Mouse (Mus musculus): ENCODE results near the gene Ank. TPM values are rescaled to one million over a fixed set of nuclear protein-coding genes. Genes with fewer than 3 reads are reported as not detected.

The Ank gene
- polyA plus RNA-seq, 1 experiment from 2014 or later, result 16.2 TPM

GRCm38 (mm10) chr15:27620475-27621185 lies 154.2 kb downstream of the Ank start:
- H3K9me3 ChIP-seq (ENCODE audit: control insufficient read depth, low read length), result no peaks in the 10 kb centered on the region
- no peak for ATAC-seq (ENCODE audit: low FRiP score, low TSS enrichment)
- TF ChIP-seq EP300 (optimal IDR thresholded peaks at IDR 0.05), result no peak
- no peak for TF ChIP-seq CTCF (IDR thresholded peaks at IDR 0.05; ENCODE audit: low read depth)
- H3K4me3 ChIP-seq (ENCODE audit: low read depth, low read length), result no peak overlapping the region
- DNase-seq (ENCODE audit: low spot score), result no peak
- no peaks in the 10 kb centered on the region for H3K27me3 ChIP-seq (ENCODE audit: control insufficient read depth, insufficient read depth, low read length)
- H3K9ac ChIP-seq (ENCODE audit: low read length), result no peak overlapping the region
- H3K36me3 ChIP-seq (ENCODE audit: control insufficient read depth, insufficient read depth, low read length), result 0 out of 2 replicates have a peak, but pooled peaks cover 12% of the 10 kb centered on the region
- no peak overlapping the region for H3K27ac ChIP-seq (replicated peaks)
- H3K4me2 ChIP-seq (replicated peaks; ENCODE audit: low read depth), result no peak overlapping the region
- H3K4me1 ChIP-seq (replicated peaks; ENCODE audit: control insufficient read depth, insufficient read depth), result no peaks in the 10 kb centered on the region
- WGBS, result 74% methylated on average over 6 of the region's 6 CpGs

DNA sequence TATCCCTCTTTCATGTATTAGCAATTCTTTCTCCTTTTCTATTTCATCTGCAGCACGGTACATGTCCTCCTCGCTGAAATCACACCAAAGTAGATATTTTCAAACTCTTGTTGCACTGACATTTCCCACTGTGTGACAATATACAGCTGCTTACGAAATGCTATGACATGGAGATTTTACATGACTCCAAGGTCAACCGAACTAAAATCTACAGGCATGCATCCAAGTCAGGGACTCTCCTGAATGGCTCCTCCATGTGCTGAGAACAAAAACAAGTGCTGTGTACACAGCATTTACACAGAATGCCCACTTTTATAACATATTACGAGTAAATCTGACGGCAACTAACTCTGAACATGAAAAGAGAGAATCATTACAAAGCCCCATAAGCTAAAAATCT lies 156.8 kb downstream of the Ank start:
- TF ChIP-seq CTCF (IDR thresholded peaks at IDR 0.05; ENCODE audit: low read depth) (no peak), EP300 (optimal IDR thresholded peaks at IDR 0.05) (no peak)

DNA sequence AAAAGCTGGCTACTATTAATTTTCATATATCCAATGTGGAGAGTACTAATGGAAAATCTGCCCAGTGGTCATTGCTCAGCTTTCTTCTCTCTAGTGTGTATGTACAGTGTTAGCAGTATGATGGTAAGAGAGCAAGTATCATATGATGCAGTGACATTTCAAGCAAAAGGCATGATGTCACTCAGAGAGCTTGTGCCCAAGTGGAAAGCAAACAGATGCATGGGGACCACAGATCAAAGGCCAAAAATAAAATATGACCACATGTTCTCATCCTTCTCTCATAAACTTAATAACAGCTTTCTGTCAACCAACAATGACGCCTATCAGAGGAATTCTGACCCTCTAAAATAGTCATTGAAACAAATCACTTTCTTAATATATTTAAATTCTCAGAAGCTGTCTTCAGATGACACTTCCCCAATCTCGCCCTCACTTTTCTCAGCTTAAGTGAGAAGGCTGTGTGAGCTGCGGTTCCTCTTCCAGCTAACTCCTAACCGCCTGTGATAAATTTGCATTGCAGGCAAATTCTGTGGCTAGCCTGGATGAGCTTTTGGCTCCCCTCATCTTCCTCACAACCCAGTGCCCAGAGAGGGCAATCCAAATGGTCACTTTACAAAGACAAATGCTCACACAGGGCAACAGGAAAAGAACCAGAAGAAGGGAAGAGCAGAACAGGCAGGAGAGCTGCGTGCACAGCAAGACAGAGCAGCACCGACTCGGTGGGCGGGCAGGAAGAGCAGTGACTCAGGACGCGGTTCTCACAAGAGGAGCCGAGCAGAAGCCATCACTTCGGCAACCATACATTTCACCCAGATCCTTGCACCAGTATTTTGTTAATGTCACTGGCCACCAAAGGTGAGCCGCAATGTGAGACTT lies 158.8 kb downstream of the Ank start:
- Histone ChIP-seq H3K27me3 (ENCODE audit: control insufficient read depth, insufficient read depth, low read length) (no peaks in the 10 kb centered on the region), H3K4me3 (ENCODE audit: low read depth, low read length) (no peak overlapping the region), H3K36me3 (ENCODE audit: control insufficient read depth, insufficient read depth, low read length) (0 out of 2 replicates have a peak, but pooled peaks cover 10% of the 10 kb centered on the region), H3K27ac (replicated peaks) (no peak overlapping the region), H3K4me2 (replicated peaks; ENCODE audit: low read depth) (no peak overlapping the region), H3K4me1 (replicated peaks; ENCODE audit: control insufficient read depth, insufficient read depth) (peaks cover 5% of the 10 kb centered on the region; the same call in 1 of the 2 replicates), H3K9ac (ENCODE audit: low read length) (no peak overlapping the region), H3K9me3 (ENCODE audit: control insufficient read depth, low read length) (no peaks in the 10 kb centered on the region)
- DNase-seq (ENCODE audit: low spot score) (no peak), ATAC-seq (ENCODE audit: low FRiP score, low TSS enrichment) (no peak)
- TF ChIP-seq EP300 (optimal IDR thresholded peaks at IDR 0.05) (no peak), CTCF (IDR thresholded peaks at IDR 0.05; ENCODE audit: low read depth) (no peak)
- WGBS, result 85% methylated on average over 13 of the region's 13 CpGs

More for the DNA sequence above, 156.8 kb downstream of the Ank start:
- H3K4me3 ChIP-seq (ENCODE audit: low read depth, low read length), result no peak overlapping the region
- 67% methylated on average over 6 of the region's 6 CpGs for WGBS
- H3K27ac ChIP-seq (replicated peaks), result no peak overlapping the region
- ATAC-seq (ENCODE audit: low FRiP score, low TSS enrichment) (no peak), DNase-seq (ENCODE audit: low spot score) (no peak)
- no peaks in the 10 kb centered on the region for H3K9me3 ChIP-seq (ENCODE audit: control insufficient read depth, low read length)
- no peaks in the 10 kb centered on the region for H3K27me3 ChIP-seq (ENCODE audit: control insufficient read depth, insufficient read depth, low read length)
- no peaks in the 10 kb centered on the region for H3K4me1 ChIP-seq (replicated peaks; ENCODE audit: control insufficient read depth, insufficient read depth)
- 0 out of 2 replicates have a peak, but pooled peaks cover 13% of the 10 kb centered on the region for H3K36me3 ChIP-seq (ENCODE audit: control insufficient read depth, insufficient read depth, low read length)
- H3K9ac ChIP-seq (ENCODE audit: low read length), result no peak overlapping the region
- no peak overlapping the region for H3K4me2 ChIP-seq (replicated peaks; ENCODE audit: low read depth)

DNA sequence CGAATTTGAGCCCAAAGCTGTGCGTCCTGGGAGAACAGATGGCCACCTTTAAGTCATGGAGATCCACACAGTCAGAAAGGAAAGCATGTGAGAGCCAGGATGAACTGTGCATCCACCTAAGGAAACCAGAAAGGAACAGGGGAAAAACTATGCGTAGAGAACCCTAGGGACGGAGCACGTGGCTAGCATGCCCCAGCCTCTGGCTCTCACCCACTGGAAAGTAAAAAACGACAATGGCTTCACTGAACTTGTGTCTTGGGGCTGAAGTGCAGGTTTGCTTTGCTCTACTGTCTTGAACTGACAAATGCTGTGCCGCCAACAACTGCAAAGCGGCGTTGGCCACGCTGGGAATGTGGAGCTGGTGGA lies 159.4 kb downstream of the Ank start:
- no peak for ATAC-seq (ENCODE audit: low FRiP score, low TSS enrichment)
- TF ChIP-seq CTCF (IDR thresholded peaks at IDR 0.05; ENCODE audit: low read depth) (no peak), EP300 (optimal IDR thresholded peaks at IDR 0.05) (no peak)
- no peak overlapping the region for H3K4me2 ChIP-seq (replicated peaks; ENCODE audit: low read depth)
- no peaks in the 10 kb centered on the region for H3K27me3 ChIP-seq (ENCODE audit: control insufficient read depth, insufficient read depth, low read length)
- H3K36me3 ChIP-seq (ENCODE audit: control insufficient read depth, insufficient read depth, low read length), result 0 out of 2 replicates have a peak, but pooled peaks cover 10% of the 10 kb centered on the region
- no peak overlapping the region for H3K4me3 ChIP-seq (ENCODE audit: low read depth, low read length)
- H3K9ac ChIP-seq (ENCODE audit: low read length), result no peak overlapping the region
- H3K9me3 ChIP-seq (ENCODE audit: control insufficient read depth, low read length), result no peaks in the 10 kb centered on the region
- no peak overlapping the region for H3K27ac ChIP-seq (replicated peaks)
- WGBS, result 81% methylated on average over 10 of the region's 10 CpGs
- DNase-seq (ENCODE audit: low spot score), result no peak
- peaks cover 5% of the 10 kb centered on the region; the same call in 1 of the 2 replicates for H3K4me1 ChIP-seq (replicated peaks; ENCODE audit: control insufficient read depth, insufficient read depth)

DNA sequence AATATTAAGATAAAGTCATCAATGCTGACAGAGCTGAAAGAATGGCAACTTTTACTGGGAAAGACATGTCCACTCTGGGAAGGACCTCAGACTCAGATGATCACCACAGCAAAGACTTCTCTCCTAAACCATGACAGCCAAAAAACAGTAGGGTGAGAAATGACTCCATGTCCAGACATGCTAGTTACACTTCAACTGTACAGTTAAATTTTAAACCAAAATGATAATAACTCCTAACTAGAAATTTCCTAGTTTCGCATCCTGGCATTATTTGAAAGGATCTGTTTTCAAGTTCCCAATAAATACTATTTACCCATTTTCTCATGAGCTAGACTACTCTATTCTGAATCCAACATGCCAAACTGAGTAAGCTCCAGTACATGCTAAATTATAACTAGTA lies 159.8 kb downstream of the Ank start:
- no peak for ATAC-seq (ENCODE audit: low FRiP score, low TSS enrichment)

More for the DNA sequence above, 159.8 kb downstream of the Ank start:
- 97% methylated on average over 1 of the region's 1 CpGs for WGBS
- no peak for DNase-seq (ENCODE audit: low spot score)
- no peak overlapping the region for H3K4me2 ChIP-seq (replicated peaks; ENCODE audit: low read depth)
- H3K27ac ChIP-seq (replicated peaks), result no peak overlapping the region
- H3K36me3 ChIP-seq (ENCODE audit: control insufficient read depth, insufficient read depth, low read length), result 0 out of 2 replicates have a peak, but pooled peaks cover 10% of the 10 kb centered on the region
- no peak overlapping the region for H3K4me3 ChIP-seq (ENCODE audit: low read depth, low read length)
- TF ChIP-seq CTCF (IDR thresholded peaks at IDR 0.05; ENCODE audit: low read depth) (no peak), EP300 (optimal IDR thresholded peaks at IDR 0.05) (no peak)
- H3K27me3 ChIP-seq (ENCODE audit: control insufficient read depth, insufficient read depth, low read length), result no peaks in the 10 kb centered on the region
- H3K9ac ChIP-seq (ENCODE audit: low read length), result no peak overlapping the region
- H3K4me1 ChIP-seq (replicated peaks; ENCODE audit: control insufficient read depth, insufficient read depth), result peaks cover 5% of the 10 kb centered on the region; the same call in 1 of the 2 replicates
- no peaks in the 10 kb centered on the region for H3K9me3 ChIP-seq (ENCODE audit: control insufficient read depth, low read length)
